Mouse (Mus musculus) liver, adult 2 months (tissue): ENCODE data around the gene Mrpl43. TPM values are rescaled to one million over a fixed set of nuclear protein-coding genes. Genes with fewer than 3 reads are reported as not detected.

Experiments
- DNase-seq: peaks from one replicate; pipeline ENCODE4 v3.0.0-alpha.2; 2011; ENCODE audit warnings: low read depth, low spot score; ENCODE audit errors: extremely low read depth
- H3K27ac ChIP-seq: fragments of 200-500 bp; replicated peaks from 2 replicates; pipeline ENCODE4 v1.5.1; 2012; ENCODE audit warnings: low read depth, mild to moderate bottlenecking, control low read depth, inconsistent platforms, low read length; ENCODE audit not compliant: insufficient read depth
- H3K27me3 ChIP-seq: fragments of 200-500 bp; 2 replicates; pipeline ENCODE4 v1.6.1; 2012; ENCODE audit warnings: mild to moderate bottlenecking, moderate library complexity, low read length, inconsistent platforms; ENCODE audit not compliant: control insufficient read depth, insufficient read depth
- H3K36me3 ChIP-seq: fragments of 200-500 bp; 2 replicates; pipeline ENCODE4 v1.6.1; 2012; ENCODE audit warnings: low read length, inconsistent platforms; ENCODE audit not compliant: control insufficient read depth, insufficient read depth
- H3K4me1 ChIP-seq: fragments of 200-500 bp; 2 replicates; pipeline ENCODE4 v1.6.1; 2011; ENCODE audit warnings: low read length; ENCODE audit not compliant: control insufficient read depth, insufficient read depth
- H3K4me3 ChIP-seq: fragments of 200-500 bp; 2 replicates; pipeline ENCODE4 v1.5.1; 2011; ENCODE audit warnings: low read depth, mild to moderate bottlenecking, control low read depth, low read length, moderate library complexity; ENCODE audit not compliant: insufficient read depth
- H3K79me2 ChIP-seq: fragments of 200-500 bp; 2 replicates; pipeline ENCODE4 v1.6.1; 2012; ENCODE audit warnings: inconsistent platforms, mild to moderate bottlenecking, low read length, moderate library complexity; ENCODE audit not compliant: control insufficient read depth, insufficient read depth
- H3K9ac ChIP-seq: fragments of 200-500 bp; 2 replicates; pipeline ENCODE4 v1.6.1; 2012; ENCODE audit warnings: low read depth, mild to moderate bottlenecking, control low read depth, inconsistent platforms, low read length
- CTCF ChIP-seq: fragments of 200-500 bp; IDR thresholded peaks from 2 replicates; pipeline ENCODE4 v1.5.1; 2011; ENCODE audit warnings: low read depth, low read length, control low read depth
- POLR2A ChIP-seq: fragments of 200-500 bp; IDR thresholded peaks from 2 replicates; pipeline ENCODE4 v1.6.1; 2011; ENCODE audit warnings: low read length, control low read depth; ENCODE audit not compliant: insufficient read depth; ENCODE audit errors: extremely low read depth
- WGBS: fragments of 180-500 bp; shearing (Covaris S2); methylation state at CpG from one replicate; pipeline ENCODE4 v1.1.7; 2018; 5-methylcytosine and 5-hydroxymethylcytosine counted together
- polyA plus RNA-seq: library from polyadenylated mRNA; depleted of rRNA; stranded (reverse); fragments of >200 nt; gene quantifications from 2 replicates; pipeline ENCODE4 v1.2.3, GENCODE M21; 2012
- total RNA-seq: library from RNA; depleted of rRNA; stranded (reverse); fragments of >200 nt; gene quantifications from 2 replicates; pipeline ENCODE4 v1.2.3, GENCODE M21; 2014

The Mrpl43 gene
- total and polyA plus RNA-seq, 2 experiments = 26.6 to 76.2 TPM

- TF ChIP-seq POLR2A (no peak), CTCF (no peak)
- H3K27ac ChIP-seq = no peak overlapping the region
- H3K79me2 ChIP-seq = no peaks in the 10 kb centered on the region
- no peak for DNase-seq
- no peaks in the 10 kb centered on the region; the same call in 1 of the 2 replicates for H3K4me1 ChIP-seq
- H3K4me3 ChIP-seq = no peak overlapping the region
- peaks cover 14% of the 10 kb centered on the region; the same call in 1 of the 2 replicates for H3K36me3 ChIP-seq
- no peaks in the 10 kb centered on the region for H3K27me3 ChIP-seq
- 69% methylated on average over 6 of the region's 6 CpGs for WGBS
- no peak overlapping the region for H3K9ac ChIP-seq
Observed at GRCm38 (mm10) chr19:45026958-45027670, 20.9 kb upstream of the Mrpl43 start.

GRCm38 (mm10) chr19:45025937-45026568 is 19.8 kb upstream of the Mrpl43 start:
- DNase-seq = no peak
- WGBS = 97% methylated on average over 37 of the region's 37 CpGs
- Histone ChIP-seq H3K9ac (no peak overlapping the region), H3K4me3 (no peak overlapping the region), H3K36me3 (peaks cover 14% of the 10 kb centered on the region; the same call in 1 of the 2 replicates), H3K27me3 (no peaks in the 10 kb centered on the region), H3K79me2 (0 out of 2 replicates have a peak, but pooled peaks cover 5% of the 10 kb centered on the region), H3K27ac (no peak overlapping the region), H3K4me1 (no peaks in the 10 kb centered on the region; the same call in 1 of the 2 replicates)
- TF ChIP-seq CTCF (no peak), POLR2A (no peak)

- H3K27ac ChIP-seq = no peak overlapping the region
- DNase-seq = no peak
- H3K4me1 ChIP-seq = no peaks in the 10 kb centered on the region
- 0 out of 2 replicates have a peak, but pooled peaks cover 11% of the 10 kb centered on the region for H3K79me2 ChIP-seq
- TF ChIP-seq POLR2A (no peak), CTCF (no peak)
- no peaks in the 10 kb centered on the region for H3K27me3 ChIP-seq
- no peak overlapping the region for H3K9ac ChIP-seq
- H3K4me3 ChIP-seq = no peak overlapping the region
- H3K36me3 ChIP-seq = peaks cover 14% of the 10 kb centered on the region; the same call in 1 of the 2 replicates
- 94% methylated on average over 20 of the region's 20 CpGs for WGBS
Observed at GRCm38 (mm10) chr19:45024775-45025174, 18.5 kb upstream of the Mrpl43 start.

- no peak overlapping the region for H3K4me3 ChIP-seq
- H3K79me2 ChIP-seq = 0 out of 2 replicates have a peak, but pooled peaks cover 11% of the 10 kb centered on the region
- no peak overlapping the region for H3K27ac ChIP-seq
- TF ChIP-seq CTCF = no peak
- no peak for TF ChIP-seq POLR2A
- no peaks in the 10 kb centered on the region for H3K4me1 ChIP-seq
- H3K27me3 ChIP-seq = no peaks in the 10 kb centered on the region
- H3K36me3 ChIP-seq = peaks cover 14% of the 10 kb centered on the region; the same call in 1 of the 2 replicates
- no peak overlapping the region for H3K9ac ChIP-seq
- 88% methylated on average over 11 of the region's 11 CpGs for WGBS
- no peak for DNase-seq
Observed at GRCm38 (mm10) chr19:45023993-45024392, 17.8 kb upstream of the Mrpl43 start.

- H3K79me2 ChIP-seq = peaks cover 16% of the 10 kb centered on the region; the same call in 1 of the 2 replicates
- no peak for TF ChIP-seq CTCF
- no peak for TF ChIP-seq POLR2A
- H3K9ac ChIP-seq = no peak overlapping the region
- H3K4me1 ChIP-seq = peaks cover 7% of the 10 kb centered on the region
- H3K27me3 ChIP-seq = no peaks in the 10 kb centered on the region
- 88% methylated on average over 15 of the region's 15 CpGs for WGBS
- H3K27ac ChIP-seq = no peak overlapping the region
- peaks cover 10% of the 10 kb centered on the region; the same call in 1 of the 2 replicates for H3K36me3 ChIP-seq
- DNase-seq = no peak
- H3K4me3 ChIP-seq = no peak overlapping the region
Observed at GRCm38 (mm10) chr19:45021362-45021761, 15.1 kb upstream of the Mrpl43 start.
